Mouse (Mus musculus) layer of hippocampus, adult 9-11 months (tissue): ENCODE measurements around the gene Gli2.

Experiments
- DNase-seq: peaks from one replicate; pipeline ENCODE4 v3.0.0; 2022

The Gli2 gene

DNA sequence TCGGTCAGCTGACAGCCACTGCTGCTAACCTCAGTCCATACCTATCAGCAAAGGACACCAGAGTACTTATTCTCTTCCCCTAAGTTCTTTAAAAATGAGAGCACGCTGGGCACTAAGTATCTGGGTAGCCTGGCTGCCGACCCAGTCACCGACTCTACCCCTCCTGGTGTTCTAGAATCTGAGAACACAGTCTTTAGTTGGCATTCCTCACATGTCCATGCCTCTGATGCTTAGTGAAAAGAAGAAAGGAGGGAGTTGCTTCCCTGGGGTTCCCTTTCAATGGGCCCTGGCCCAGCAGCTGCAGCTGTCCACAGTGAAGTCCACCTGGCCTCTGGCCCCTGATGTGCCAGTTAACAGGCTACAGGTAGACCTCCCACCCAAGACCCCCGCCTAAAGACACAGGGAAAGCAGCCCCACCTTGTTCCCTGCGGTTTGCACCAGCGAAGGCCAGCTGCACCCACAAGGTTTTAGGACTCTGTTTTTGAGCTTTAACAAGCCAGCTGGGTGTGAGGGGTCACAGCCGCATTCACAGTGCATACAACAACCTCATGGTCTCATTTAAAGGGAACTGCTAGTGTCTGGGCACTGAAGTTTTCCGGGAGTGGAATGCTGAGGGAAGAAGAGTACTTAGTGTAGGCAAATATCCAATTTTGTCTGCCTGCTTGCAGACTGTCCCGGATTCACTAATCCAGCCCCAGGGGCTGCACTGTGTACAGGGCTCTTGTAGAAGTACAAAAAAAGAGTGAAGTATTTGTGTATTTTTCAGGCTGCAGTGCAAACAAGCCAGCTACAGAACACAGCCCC lies 3.4 kb downstream of the Gli2 start:
- no peak for DNase-seq

DNA sequence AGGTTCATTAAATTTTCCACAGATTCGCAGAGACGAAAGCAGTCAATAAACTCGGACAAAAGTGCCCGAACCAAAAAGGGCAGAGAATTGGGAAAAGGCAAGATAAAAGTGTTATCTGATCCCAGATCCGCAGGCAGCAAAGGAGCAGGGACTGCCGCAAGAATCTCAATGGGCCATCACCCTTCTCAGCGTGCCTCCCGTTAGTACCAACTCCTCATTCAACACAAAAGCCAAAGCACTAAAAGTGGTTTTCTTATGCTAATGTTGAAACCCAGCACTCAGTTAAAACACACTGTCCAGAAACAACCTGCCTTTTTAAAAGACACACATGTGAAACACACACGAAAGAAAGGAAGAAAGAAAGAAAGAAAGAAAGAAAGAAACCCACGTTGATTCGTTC lies 4.4 kb downstream of the Gli2 start:
- no peak for DNase-seq

DNA sequence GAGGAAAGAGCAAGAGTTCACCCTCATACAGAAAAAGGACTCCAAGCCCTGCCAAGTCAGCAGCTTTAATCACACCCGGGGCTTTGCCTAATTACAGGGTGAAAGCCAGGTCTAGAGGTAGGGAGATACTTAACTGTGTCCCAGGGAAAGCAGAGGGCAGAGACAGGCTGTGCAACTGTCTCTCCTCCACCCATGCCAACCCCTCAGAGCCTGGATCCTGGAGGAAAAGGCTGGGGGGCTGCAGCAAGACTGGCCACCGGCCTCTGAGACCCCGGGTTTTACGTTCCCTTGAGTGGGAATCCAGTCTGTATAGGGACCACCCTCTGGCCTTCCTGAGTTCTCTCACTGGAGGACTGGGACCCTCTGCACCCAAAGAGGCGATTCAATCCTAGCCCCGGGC lies 4.9 kb downstream of the Gli2 start:
- no peak for DNase-seq

DNA sequence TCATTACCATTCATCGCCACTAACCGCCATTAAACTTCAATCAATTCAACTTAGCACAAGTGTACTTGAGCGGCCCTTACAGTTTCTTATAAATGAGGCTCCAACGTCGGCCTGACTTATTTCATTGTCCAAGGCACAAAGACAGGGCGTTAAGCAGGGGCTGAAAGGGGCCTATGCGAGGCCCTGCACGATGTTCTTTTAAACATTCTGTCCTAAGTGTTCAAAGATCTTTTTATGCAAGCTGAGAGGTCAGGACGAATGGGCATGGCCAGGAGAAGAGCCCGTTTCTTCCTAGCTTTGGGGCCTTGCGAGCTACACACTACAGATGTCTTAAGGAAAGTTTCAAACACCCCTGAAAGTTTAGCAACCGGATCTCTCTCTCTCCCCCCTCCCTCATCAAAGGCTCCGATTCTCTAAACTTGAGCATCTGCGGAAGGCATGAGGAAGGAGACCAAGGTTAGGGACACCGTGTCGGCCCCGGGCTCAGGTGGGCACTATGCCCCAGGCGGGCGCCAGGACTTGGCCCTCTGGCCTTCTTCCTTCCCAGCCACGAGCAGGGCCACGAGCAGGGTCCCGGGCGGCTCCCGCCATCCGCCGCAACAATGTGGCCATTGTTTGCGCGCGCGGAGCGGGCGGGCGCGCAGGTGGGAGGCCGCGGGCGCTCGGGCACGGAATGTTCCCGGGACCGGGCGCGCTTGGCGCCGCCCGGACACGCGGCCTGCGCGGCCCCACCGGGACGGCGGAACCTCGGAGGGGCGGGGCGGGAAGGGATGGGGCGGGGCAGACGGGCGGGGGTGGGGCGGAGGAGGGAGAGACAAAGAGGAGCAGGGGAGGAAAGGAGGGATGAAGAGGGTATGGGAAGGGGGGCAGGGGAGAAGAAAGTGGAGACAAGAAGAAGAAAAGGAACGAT lies 5.7 kb downstream of the Gli2 start:
- peak; percentile 31 for DNase-seq

DNA sequence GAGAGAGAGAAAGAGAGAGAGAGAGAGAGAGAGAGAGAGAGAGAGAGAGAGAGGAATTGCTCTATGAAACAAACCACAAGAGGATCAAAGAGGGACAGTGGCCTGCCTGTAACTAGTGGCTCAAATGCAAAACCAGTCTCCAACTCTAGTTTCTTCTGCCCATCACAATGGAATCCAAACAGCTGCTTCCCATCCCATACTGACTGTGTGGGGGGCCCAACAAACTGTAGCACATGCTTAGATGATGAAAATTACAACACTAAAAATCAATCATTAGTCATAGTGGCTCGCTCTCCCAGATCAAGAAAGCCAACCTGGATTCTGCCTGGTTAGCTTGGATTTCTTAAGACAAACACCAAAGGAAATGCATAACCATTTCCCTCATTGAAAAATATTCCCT lies 15.0 kb downstream of the Gli2 start:
- DNase-seq, result no peak

DNA sequence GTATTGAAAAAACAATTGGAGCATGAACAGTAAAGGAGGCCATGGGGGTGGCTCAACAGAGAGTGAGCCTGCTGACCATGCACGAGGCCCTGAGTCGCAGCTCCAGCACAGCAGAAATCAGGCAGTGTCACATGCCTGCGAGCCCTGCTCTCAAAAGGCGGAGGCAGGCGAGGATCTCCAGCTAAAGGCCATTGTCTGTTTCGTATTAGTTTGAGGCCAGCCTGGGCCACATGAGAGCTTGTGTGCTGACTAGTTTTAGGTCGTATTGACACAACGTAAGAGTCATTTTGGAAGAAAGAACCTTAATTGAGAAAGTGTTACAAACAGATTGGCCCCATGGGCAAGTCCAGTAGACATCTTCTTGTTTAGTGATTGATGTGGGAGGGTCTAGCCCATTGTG lies 17.5 kb downstream of the Gli2 start:
- DNase-seq, result no peak

DNA sequence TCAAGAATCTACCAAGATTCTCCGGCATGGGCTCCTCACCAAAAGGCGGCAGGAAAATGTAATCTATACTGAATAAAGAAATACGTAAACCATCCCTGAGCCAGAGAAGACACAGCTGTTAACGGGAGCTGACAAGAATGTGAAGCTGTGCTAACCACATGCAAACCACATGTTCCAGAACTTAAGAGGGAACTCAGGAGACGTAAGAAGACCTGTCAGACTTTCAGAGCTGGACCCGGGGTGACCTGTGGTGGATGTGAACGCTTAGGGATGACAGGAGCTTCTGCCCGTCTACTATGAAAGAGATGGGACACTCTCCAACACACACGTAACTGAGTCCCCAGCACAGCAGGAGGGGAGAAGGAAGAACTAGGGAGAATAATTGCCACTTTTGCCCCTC lies 18.1 kb downstream of the Gli2 start:
- no peak for DNase-seq

DNA sequence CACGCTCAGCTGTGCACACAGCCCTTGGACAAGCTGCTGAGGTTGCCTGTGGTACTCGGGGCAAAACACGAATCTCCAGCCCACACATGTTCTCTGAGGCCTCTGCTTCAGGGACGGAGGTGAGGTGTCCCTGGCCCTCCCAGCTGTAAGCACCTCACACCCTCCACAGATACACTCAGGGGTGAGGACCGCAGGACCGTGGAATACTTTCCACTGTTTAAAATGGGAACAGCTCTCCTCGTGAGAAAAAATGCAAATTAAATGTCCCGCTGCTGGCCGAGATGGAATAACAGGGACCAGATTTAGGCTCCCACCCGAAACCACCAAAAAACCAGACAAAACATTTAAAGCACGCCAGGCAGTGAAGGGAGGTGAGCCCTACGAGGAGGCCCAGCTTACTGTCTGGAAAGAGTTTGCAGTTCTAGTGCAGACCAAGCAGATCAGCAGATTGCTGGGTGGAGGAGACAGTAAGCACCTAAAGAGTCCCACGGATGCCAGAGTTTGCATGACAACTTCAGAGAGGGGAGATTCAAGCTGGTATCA lies 19.2 kb downstream of the Gli2 start:
- DNase-seq, result no peak

DNA sequence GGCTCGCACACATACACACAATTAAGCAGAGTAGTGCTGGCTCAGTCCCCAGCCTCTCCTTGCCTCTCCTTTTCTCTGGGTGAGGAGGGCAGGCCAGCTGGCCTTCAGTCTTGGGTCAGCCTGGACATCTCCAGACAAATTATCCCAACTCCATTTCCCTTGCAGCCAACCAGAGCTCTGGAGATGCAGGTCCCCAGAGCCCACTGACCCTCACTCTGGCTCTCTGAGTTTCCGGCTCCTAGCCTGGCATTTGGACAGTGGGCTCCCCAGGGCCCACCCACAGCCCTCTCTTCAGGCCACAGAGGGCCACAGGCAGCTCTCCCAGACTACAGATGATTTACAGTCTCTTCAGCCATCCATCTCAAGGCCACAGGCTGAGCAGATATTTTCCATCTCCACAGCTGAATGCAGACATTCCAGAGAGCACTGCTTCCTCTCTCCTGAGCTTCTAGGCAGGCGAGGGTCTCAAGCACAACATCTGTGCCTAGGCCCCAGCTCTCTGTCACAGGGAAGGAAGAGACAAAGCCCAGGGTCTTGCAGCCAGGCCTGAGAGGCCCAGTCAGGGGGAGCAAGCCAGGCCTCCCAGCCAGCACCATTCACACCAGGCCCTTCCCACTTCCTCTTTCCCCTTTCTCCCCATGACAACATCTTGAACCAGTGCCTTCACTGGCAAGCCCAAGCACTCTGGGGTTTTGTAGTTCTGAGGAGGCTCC lies 19.8 kb downstream of the Gli2 start:
- DNase-seq, result peak; percentile 86

DNA sequence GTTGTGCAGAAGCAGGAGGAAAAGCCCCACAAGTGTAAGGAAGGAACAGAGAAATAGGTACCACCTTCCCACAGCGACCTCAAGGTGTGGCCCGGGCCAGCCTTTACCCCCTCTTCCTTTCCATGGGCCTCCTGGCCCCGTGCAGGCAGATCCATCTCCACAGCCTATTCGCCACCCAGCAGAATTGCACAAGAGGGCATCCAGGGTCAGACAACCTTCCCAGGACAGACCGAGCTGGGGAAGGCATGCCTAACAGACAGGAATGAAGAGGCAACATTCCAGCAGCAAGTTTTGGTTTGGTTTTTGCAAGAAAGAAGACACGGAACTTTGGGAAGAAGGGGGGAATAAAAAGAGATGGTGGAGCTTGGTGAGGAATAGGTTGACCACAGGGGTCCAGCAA lies 22.2 kb downstream of the Gli2 start:
- DNase-seq, result no peak

DNA sequence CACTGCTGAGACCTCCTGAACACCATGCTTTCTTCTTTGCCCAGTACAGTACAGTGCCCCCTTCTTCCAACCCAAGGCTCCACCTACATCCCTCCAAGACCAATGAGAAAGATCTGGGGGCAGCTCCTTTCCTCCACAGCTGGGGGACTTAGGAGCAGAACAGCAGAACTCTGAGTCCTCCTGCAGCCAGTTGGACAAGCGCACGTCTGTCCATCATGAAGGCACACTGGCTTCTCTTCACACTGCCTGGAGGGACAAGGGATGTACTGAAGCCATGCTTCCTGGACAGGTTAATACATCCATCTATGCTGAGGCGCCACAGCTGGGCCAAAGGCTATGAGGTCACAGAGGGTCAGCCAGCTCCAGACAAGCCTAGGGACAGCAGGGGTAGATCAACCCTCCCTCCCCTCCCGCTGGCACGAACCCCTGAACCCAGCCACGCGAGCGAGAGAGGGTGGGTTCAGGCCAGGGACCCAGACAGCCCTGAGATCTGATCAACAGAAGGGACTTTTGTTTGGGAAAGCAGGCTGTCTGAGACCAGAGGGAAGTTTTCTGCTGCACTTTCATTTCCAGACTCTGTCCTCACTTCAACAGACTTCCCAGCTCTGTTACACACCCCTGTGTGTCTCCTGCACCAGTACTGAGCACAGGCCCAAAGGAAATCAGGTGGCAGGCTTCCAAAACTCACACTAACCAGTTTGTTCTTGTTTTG lies 27.6 kb downstream of the Gli2 start:
- no peak for DNase-seq

DNA sequence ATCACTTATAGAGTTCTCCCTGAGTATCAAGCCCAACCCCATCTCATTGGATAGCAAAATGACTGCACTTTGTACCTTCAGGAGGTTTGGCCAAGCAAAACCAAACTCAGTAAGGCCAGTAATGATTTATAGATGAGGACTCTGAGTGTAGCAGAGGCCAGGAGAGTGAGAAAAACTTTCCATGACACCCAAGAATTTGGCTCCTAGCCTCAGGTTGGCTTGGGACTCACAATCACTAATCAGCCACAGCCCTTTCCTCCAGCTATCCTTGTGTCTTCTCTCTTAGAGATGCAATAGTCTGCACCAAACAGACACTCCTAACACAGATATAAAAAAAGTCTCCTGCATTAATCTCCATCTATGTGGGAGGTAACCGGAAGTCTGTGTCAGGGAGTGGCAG lies 31.1 kb downstream of the Gli2 start:
- DNase-seq, result no peak

DNA sequence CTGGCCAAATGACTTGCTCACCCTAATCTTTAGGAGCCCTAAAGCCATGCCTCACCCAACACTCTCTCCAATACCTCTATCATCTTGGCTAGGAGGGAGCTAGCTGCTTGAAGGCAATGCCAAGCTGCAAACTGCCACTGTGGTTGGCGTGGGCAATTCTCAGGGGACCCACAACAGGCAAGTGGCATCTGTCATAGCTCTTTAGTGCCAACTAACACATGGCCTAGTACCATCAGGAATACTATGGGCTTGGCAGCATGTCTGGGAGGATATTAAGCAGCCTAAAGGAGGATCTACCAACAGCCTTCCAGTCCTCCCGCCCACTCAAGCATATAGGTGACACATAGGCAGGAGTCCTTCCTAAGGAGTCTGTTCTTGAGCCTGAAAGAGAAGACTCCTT lies 33.3 kb downstream of the Gli2 start:
- peak; percentile 82 for DNase-seq

DNA sequence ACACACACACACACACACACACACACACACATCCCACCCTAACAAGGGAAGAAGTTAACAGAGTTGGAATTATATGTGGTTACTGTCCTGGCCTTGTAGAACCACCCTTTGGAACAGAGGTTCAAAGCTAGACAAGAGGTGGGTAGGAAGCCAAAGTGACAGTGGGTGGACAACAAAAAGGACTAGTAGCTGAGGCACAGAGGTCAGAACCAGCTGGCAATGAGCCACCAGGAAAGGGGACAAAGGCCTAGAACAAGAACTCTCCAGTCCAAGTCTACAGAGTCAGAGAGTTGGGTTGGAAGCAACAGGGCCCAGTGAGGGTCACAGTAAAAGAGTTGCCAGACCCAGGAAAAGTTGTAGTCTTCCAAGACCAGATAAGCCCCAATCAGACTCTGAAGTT lies 34.4 kb downstream of the Gli2 start:
- no peak for DNase-seq

DNA sequence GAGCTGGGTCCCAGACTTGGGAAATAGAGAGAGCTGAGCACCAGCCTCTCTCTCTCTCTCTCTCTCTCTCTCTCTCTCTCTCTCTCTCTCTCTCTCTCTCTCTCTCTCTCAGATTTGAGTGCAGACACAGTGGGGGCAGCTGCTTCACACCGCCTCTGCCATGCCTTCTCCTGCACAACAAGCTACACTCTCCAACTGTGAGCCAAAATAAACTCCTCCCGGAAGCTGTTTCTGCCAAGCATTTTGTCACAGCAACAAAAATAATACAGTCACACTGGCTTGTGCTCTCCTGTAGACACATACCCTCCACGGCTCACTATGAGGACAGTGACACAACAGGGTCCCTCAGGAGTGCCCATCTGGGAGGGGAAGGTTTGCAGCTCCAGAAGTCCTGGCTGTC lies 36.6 kb downstream of the Gli2 start:
- peak; percentile 73 for DNase-seq

DNA sequence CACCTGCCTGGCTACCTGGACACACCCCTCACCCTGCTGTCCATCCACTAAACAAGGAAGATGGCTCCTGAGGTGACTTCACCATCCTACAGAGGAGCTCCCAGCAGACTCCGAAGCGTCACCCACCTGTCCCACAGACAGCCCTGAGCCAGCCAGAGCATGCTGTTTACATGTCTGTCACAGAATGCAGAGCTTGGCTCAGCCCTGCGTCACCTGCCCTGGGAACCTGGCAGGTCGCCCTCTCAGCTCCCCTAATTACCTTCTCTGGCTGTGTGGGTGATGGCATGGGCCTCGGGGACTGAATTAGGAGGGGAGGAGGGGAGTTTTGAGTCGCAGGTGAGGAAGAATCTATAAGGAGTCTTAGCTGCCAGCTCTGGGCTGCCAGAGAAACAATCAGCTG lies 38.3 kb downstream of the Gli2 start:
- no peak for DNase-seq

DNA sequence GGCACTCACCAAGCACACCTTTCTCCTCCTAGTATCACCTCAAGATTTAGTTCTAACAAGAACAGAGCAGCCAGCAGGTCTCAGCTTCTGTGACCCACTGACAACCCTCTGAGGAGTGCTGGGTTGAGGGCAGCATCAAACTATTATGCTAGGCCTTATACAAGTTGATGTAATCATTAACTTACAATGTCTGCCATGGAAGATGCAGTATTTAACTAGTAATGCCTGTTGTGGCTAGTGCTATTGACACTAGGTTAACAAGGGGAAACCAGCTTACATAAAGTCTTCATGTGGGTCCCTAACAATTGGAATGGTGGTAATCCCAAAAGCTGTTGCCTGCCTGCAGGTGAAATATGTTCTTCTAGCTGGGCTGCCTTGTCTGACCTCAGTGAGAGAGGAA lies 44.5 kb downstream of the Gli2 start:
- DNase-seq, result no peak

DNA sequence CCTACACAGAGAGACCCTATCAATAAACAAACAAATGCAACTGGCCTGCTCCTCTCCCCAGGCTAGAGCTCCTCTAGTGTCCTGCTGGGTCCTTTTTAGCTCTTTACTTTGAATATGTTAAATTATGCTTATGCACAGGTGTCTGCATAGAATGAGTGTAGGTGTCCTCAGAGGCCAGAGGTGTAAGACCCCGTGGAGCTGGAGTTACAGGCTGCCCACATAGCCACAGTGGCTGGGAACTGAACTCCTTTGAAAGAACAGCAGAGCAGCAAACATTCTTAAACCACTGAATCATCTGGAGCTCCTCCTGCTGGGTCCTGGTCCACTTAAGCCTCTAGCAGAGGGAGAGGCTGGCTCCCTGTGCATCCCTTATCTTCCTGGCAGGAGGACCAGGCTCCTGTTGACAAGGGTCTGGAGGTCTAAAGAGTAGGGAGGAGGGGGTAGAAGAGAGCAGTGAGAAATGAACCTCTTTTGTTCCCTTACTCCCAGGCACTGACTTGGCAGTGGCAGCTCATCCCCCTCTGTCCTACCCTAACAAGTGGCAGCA lies 49.5 kb downstream of the Gli2 start:
- DNase-seq, result no peak

DNA sequence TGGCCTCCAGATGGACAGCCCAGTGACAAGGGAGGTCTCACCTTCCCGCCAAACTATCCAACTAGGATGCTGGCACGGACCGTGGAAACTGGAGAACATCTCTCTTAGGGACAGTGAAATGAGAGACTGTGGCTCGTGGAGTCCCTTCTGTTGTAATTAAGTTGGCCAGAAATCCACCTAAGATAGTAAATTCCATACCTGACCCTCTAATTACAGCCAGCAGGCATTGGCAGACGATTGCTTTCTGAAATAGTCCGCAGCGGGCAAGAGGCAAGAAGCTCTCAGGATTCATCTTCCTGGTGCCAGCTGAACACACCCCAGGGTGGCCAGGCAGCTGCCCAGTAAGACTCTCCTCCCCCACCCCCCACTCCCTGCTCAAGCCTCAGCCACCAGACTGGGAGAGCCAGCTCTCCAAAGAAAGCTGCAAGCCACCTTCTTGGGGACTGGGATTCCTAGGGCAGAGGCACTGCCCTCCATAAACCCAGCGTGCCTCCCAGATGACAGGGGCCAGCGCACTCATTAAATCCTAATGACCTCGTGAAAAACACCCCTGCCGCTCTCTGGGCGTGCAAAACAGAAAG lies 51.9 kb downstream of the Gli2 start:
- DNase-seq, result no peak

DNA sequence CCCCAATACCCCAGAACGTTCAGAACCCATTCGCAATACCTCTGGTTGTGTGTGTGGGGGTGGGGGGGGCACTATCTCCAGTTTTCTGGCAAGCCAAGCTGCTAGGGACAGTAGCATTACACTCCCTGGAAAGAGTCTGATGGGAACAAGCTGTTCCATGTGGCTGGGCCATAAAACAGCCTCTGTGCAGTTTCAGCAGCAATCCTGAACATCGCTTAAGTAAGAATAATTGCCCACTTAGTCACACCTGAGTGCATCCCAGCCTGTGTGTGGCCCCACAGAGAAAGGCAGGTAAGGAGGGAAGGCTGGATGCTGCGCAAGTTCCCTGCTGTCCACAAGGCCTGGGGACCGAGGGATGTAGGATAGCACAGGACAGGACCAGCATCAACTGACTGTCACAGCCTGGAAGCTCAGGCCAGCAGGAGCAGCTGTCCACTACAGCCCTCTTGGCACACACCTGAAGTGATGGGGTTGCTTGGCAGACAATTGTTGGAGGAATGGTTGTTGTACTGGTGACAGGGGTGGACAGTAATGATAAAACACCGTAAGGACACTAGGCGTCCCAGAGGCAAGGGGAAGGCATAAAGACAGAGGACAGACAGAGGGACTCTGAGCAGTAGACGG lies 58.8 kb downstream of the Gli2 start:
- no peak for DNase-seq

DNA sequence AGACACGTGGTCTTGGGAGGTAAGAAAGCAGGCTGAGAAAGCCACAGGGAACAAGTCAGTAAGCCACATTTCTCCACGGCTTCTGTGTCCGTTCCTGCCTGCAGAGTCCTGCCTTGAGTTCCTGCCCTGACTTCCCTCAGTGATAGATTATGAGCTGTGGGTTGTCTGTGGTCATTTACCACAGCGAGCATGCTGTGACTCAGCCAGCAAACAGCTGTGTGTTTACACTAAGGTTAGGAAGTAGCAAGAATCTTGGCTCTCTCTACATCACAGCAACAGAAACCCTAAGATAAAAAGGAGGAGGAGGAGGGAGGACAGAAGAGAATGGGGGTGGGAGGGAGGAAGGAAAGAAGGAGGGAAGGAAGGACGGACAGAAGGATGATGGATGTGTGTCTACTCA lies 59.6 kb downstream of the Gli2 start:
- no peak for DNase-seq

DNA sequence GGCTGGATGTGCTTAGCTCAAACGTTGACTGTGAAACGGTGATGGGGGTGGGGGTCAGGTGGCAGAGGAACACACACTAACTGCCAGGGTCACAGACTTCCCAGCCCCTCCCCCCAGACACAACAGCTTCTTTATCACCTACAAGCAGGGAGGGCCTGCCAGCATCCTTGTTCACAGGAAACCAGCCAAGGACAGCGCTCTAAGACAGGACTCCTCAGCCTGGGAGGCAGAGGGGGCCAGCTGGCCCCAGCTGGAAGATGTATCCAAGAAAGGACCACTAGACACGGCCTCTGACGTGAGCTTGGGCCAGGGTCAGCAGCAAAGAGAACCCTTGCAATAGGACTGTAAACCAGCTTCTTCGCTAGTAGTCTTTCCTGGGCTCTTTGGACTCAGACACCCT lies 65.1 kb downstream of the Gli2 start:
- no peak for DNase-seq
